ENCODE assay signal across 16 mouse cellular contexts in the genomic region with DNA sequence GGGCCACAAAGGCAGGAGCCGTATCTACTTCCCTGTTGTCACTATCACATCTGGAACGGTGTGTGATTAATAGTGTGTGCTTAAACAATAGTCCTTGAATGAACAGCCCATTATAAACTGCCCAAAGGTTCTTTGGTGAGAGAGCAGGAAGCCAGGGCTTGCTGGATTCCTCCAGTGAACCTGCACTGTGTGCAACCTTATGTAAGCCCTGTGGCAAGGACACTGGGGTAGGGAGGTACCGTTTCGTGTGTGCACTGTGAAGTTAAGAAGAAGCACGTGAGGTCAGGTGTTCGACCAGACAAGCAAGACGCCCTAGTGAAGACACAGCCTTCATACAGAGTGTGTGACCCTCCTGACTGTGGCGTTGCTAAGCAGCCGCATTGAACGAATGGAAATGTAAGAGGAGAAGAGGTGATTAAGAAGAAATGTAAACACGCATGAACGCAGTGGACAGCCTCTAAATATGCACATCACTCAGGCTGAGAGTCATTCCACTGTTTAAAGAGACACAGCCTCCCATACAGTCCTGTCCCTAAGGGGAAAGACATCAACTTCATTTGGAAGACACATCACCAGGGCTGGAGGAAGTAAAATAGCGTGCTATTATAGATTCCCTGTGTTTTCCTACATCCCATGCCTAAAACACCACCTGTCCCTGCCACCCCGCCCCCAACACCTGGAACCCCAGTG.
DNase-seq lines count a peak whose midpoint lies in the region; ATAC-seq lines count a peak whose summit lies in the region.
"Had no signal": no experiment of that assay in that cellular context is flagged by ENCODE, and none has a peak within 500 bp of the region (broad histone marks: within the 10 kb centered on the region; RNA-seq: fewer than 3 reads in every experiment).

No protein-coding gene starts in this region.

- no peaks in the 10 kb centered on the region for H3K4me1 ChIP-seq in hindbrain, embryonic 16.5 days (ENCODE audit: control insufficient read depth, insufficient read depth, low read depth, low read length)
- H3K4me1 ChIP-seq in hindbrain, embryonic 13.5 days (replicated peaks), result 0 out of 2 replicates have a peak, but pooled peaks cover 5% of the 10 kb centered on the region
- H3K4me1 ChIP-seq in midbrain, embryonic 11.5 days (ENCODE audit: control insufficient read depth, insufficient read depth, low read length), result peaks cover 2% of the 10 kb centered on the region; the same call in 1 of the 2 replicates
- H3K4me1 ChIP-seq: liver, embryonic 13.5 days; neural tube, embryonic 12.5 days had no signal

- H3K9ac ChIP-seq in hindbrain, embryonic 16.5 days (ENCODE audit: low read depth, low read length), result no peak overlapping the region
- H3K9ac ChIP-seq in hindbrain, embryonic 13.5 days, result no peak overlapping the region
- no peak overlapping the region for H3K9ac ChIP-seq in midbrain, embryonic 11.5 days (ENCODE audit: low read length)
- H3K9ac ChIP-seq: liver, embryonic 13.5 days; midbrain, embryonic 12.5 days; neural tube, embryonic 12.5 days had no signal

- no peak overlapping the region for H3K27ac ChIP-seq in hindbrain, embryonic 16.5 days (ENCODE audit: low read depth, low read length)
- no peak overlapping the region for H3K27ac ChIP-seq in hindbrain, embryonic 13.5 days
- H3K27ac ChIP-seq in midbrain, embryonic 11.5 days (ENCODE audit: low read depth, low read length), result no peak overlapping the region
- H3K27ac ChIP-seq: liver, embryonic 13.5 days; midbrain, embryonic 12.5 days; neural tube, embryonic 12.5 days had no signal

- ATAC-seq in hindbrain, embryonic 16.5 days, result peak; percentile 42; the same call in 1 of the 2 replicates
- ATAC-seq in hindbrain, embryonic 13.5 days (ENCODE audit: low FRiP score), result no peak
- ATAC-seq in midbrain, embryonic 11.5 days (ENCODE audit: low FRiP score), result peak; percentile 88
- ATAC-seq: forebrain, embryonic 16.5 days had no signal

- no peaks in the 10 kb centered on the region for H3K36me3 ChIP-seq in hindbrain, embryonic 16.5 days (ENCODE audit: control insufficient read depth, insufficient read depth, low read length)
- no peaks in the 10 kb centered on the region for H3K36me3 ChIP-seq in hindbrain, embryonic 13.5 days
- H3K36me3 ChIP-seq in midbrain, embryonic 11.5 days (ENCODE audit: control insufficient read depth, insufficient read depth, low read length), result no peaks in the 10 kb centered on the region
- H3K36me3 ChIP-seq: liver, embryonic 13.5 days; midbrain, embryonic 12.5 days; neural tube, embryonic 12.5 days had no signal

- H3K9me3 ChIP-seq in hindbrain, embryonic 16.5 days (ENCODE audit: control insufficient read depth, low read length), result no peaks in the 10 kb centered on the region
- H3K9me3 ChIP-seq in hindbrain, embryonic 13.5 days, result no peaks in the 10 kb centered on the region
- H3K9me3 ChIP-seq in midbrain, embryonic 11.5 days (ENCODE audit: control insufficient read depth, low read length), result no peaks in the 10 kb centered on the region
- H3K9me3 ChIP-seq: midbrain, embryonic 12.5 days; neural tube, embryonic 12.5 days had no signal

- WGBS in hindbrain, embryonic 16.5 days, result 66% methylated on average over 14 of the region's 14 CpGs
- 67% methylated on average over 14 of the region's 14 CpGs for WGBS in hindbrain, embryonic 13.5 days
- WGBS in midbrain, embryonic 11.5 days, result 67% methylated on average over 14 of the region's 14 CpGs

- DNase-seq in lung, postnatal 36 days, result peak; percentile 7
- no peak for DNase-seq in lung, postnatal 10 days
- DNase-seq in midbrain, embryonic 11.5 days (ENCODE audit: low spot score, missing footprints), result no peak
- DNase-seq in heart, postnatal 4 days, result no peak
- no peak for DNase-seq in adipocyte (ENCODE audit: low spot score)
- DNase-seq: adrenal gland, postnatal 14 days; B cell, adult 2 months; cerebellum, postnatal 10 days; gastrocnemius, postnatal 10 days; left cerebral cortex, postnatal 4 days; liver, embryonic 13.5 days had no signal

- H3K4me3 ChIP-seq in hindbrain, embryonic 16.5 days (ENCODE audit: low read length), result no peak overlapping the region
- no peak overlapping the region for H3K4me3 ChIP-seq in hindbrain, embryonic 13.5 days
- H3K4me3 ChIP-seq in midbrain, embryonic 11.5 days (ENCODE audit: low read depth, low read length), result no peak overlapping the region
- H3K4me3 ChIP-seq: liver, embryonic 13.5 days; midbrain, embryonic 12.5 days; neural tube, embryonic 12.5 days had no signal

- no peak overlapping the region for H3K4me2 ChIP-seq in hindbrain, embryonic 16.5 days (ENCODE audit: low read length)
- no peak overlapping the region for H3K4me2 ChIP-seq in hindbrain, embryonic 13.5 days
- H3K4me2 ChIP-seq in midbrain, embryonic 11.5 days, result no peak overlapping the region
- H3K4me2 ChIP-seq: liver, embryonic 13.5 days; midbrain, embryonic 12.5 days; neural tube, embryonic 12.5 days had no signal

- H3K27me3 ChIP-seq in hindbrain, embryonic 16.5 days (replicated peaks; ENCODE audit: control insufficient read depth, insufficient read depth, low read length), result no peaks in the 10 kb centered on the region
- H3K27me3 ChIP-seq in hindbrain, embryonic 13.5 days, result no peaks in the 10 kb centered on the region
- no peaks in the 10 kb centered on the region for H3K27me3 ChIP-seq in midbrain, embryonic 11.5 days (ENCODE audit: control insufficient read depth, insufficient read depth, low read length)
- H3K27me3 ChIP-seq: liver, embryonic 13.5 days; neural tube, embryonic 12.5 days had no signal
